Mouse (Mus musculus) CH12F3 (cell line): ENCODE data around the gene Pip5k1b.

Experiments
- in situ Hi-C: fragments of 300-500 bp; cut with MboI; formaldehyde crosslinking; loops from 2 replicates; pipeline ENCODE4 v1.14.3; 2020; ENCODE audit warnings: low sequenced_read_pairs

Gene Pip5k1b

GRCm38 (mm10) chr19:24519732-24520409, 35.8 kb downstream of the Pip5k1b start:
- in situ Hi-C loops, result no loop called here

- in situ Hi-C loops, result no loop called here
Observed at GRCm38 (mm10) chr19:24518384-24518783, 37.3 kb downstream of the Pip5k1b start.

- in situ Hi-C loops, result no loop called here
Observed at GRCm38 (mm10) chr19:24517057-24517456, 38.6 kb downstream of the Pip5k1b start.

GRCm38 (mm10) chr19:24515941-24516340, 39.7 kb downstream of the Pip5k1b start:
- in situ Hi-C loops, result no loop called here

GRCm38 (mm10) chr19:24514661-24515642, 40.7 kb downstream of the Pip5k1b start:
- in situ Hi-C loops, result no loop called here

GRCm38 (mm10) chr19:24513105-24513843, 42.4 kb downstream of the Pip5k1b start:
- in situ Hi-C loops, result no loop called here

- in situ Hi-C loops, result no loop called here
Observed at GRCm38 (mm10) chr19:24511939-24512338, 43.7 kb downstream of the Pip5k1b start.

- in situ Hi-C loops, result no loop called here
Observed at GRCm38 (mm10) chr19:24509391-24509790, 46.3 kb downstream of the Pip5k1b start.

GRCm38 (mm10) chr19:24508087-24508767, 47.4 kb downstream of the Pip5k1b start:
- in situ Hi-C loops, result no loop called here

- in situ Hi-C loops, result no loop called here
Observed at GRCm38 (mm10) chr19:24502736-24503421, 52.8 kb downstream of the Pip5k1b start.

GRCm38 (mm10) chr19:24501525-24501924, 54.1 kb downstream of the Pip5k1b start:
- in situ Hi-C loops, result no loop called here

GRCm38 (mm10) chr19:24500431-24500830, 55.2 kb downstream of the Pip5k1b start:
- in situ Hi-C loops, result no loop called here

- in situ Hi-C loops, result no loop called here
Observed at GRCm38 (mm10) chr19:24499291-24499690, 56.4 kb downstream of the Pip5k1b start.

- in situ Hi-C loops, result no loop called here
Observed at GRCm38 (mm10) chr19:24493887-24494286, 61.8 kb downstream of the Pip5k1b start.

- in situ Hi-C loops, result no loop called here
Observed at GRCm38 (mm10) chr19:24491824-24492223, 63.8 kb downstream of the Pip5k1b start.

GRCm38 (mm10) chr19:24490275-24490674, 65.4 kb downstream of the Pip5k1b start:
- in situ Hi-C loops, result no loop called here

GRCm38 (mm10) chr19:24486433-24487296, 69.0 kb downstream of the Pip5k1b start:
- in situ Hi-C loops, result no loop called here

GRCm38 (mm10) chr19:24484612-24485194, 71.0 kb downstream of the Pip5k1b start:
- in situ Hi-C loops, result no loop called here

- in situ Hi-C loops, result no loop called here
Observed at GRCm38 (mm10) chr19:24480916-24481315, 74.8 kb downstream of the Pip5k1b start.
